Mouse (Mus musculus): Measurements from ENCODE around the gene Vmn2r43. TPM values are rescaled to one million over a fixed set of nuclear protein-coding genes. Genes with fewer than 3 reads are reported as not detected.
"Not testable (repeated sequence)": the region's sequence is repeated elsewhere in the genome, so short reads cannot be mapped to it uniquely, and the experiment has no call there.

Gene Vmn2r43
- polyA plus RNA-seq (2015; fragmentation: Nextera tagmentation; extraction: Ambion mirVana): not detected in 2 replicates

DNA sequence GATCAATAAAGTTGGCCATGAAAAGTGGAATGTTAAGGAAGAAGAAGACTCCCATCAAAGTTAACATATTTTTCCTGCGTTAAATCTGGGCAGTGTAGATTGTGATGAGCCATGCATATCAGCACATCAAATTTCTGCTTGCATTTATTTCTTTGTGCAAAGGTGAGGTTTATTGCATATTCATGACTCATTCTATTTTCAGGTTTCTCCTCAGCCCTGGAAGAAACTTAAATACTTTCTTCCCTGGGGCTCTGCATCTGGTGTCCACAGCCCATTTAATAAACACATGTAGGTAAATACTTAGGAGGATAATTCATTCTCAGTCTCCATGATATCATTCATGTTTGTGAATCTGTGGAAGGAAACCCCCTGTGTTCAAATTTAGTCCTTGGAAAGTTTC is at the start of gene Vmn2r43:
Gene Vmn2r43 (minus strand): TSS at position 101 of the 400 bp plus-strand sequence.
- H3K4me2 ChIP-seq (replicated peaks; ENCODE audit: low read depth, low read length); ATAC-seq (ENCODE audit: low FRiP score, low TSS enrichment); H3K36me3 ChIP-seq (ENCODE audit: insufficient read depth, low read length); H3K4me3 ChIP-seq (ENCODE audit: low read length); H3K9ac ChIP-seq (replicated peaks; ENCODE audit: low read length); H3K27ac ChIP-seq (ENCODE audit: low read length); H3K4me1 ChIP-seq (ENCODE audit: insufficient read depth, low read length); H3K27me3 ChIP-seq (ENCODE audit: insufficient read depth, low read length); H3K9me3 ChIP-seq (ENCODE audit: low read length): not testable (repeated sequence)
- no CpG with 5 or more reads among the region's 1 CpGs for whole genome bisulfite sequencing

DNA sequence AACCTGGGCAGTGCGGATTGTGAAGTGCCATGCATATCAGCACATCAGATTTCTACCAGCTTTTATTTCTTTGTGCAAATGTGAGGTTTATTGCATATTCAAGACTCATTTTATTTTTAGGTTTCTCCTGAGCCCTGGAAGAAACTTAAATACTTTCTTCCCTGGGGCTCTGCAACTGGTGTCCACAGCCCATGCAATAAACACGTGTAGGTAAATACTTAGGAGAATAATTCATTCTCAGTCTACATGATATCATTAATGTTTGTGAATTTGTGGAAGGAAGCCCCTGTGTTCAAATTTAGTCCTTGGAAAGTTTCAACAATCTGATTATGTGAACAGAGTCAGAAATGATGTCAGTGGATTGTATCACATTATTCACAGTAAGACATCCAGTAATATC is 60.2 kb downstream of the Vmn2r43 start, which contains the start of gene Vmn2r42:
Gene Vmn2r42 (minus strand): TSS at position 101 of the 400 bp plus-strand sequence.
- not testable (repeated sequence) for H3K9me3 ChIP-seq (ENCODE audit: low read length); H3K36me3 ChIP-seq (ENCODE audit: insufficient read depth, low read length); H3K4me3 ChIP-seq (ENCODE audit: low read length); H3K9ac ChIP-seq (replicated peaks; ENCODE audit: low read length); H3K27ac ChIP-seq (ENCODE audit: low read length); H3K4me1 ChIP-seq (ENCODE audit: insufficient read depth, low read length); H3K4me2 ChIP-seq (replicated peaks; ENCODE audit: low read depth, low read length); ATAC-seq (ENCODE audit: low FRiP score, low TSS enrichment); H3K27me3 ChIP-seq (ENCODE audit: insufficient read depth, low read length)
- WGBS: no CpG with 5 or more reads among the region's 2 CpGs

Other genes with a start within 250 kb of the Vmn2r43 start
- gene Vmn2r41, start 98.9 kb downstream of the Vmn2r43 start, polyA plus RNA-seq (2015; fragmentation: Nextera tagmentation; extraction: Ambion mirVana): not detected in 2 replicates
- not detected in 2 replicates for gene Vmn2r42, start 60.3 kb downstream of the Vmn2r43 start, polyA plus RNA-seq (2015; fragmentation: Nextera tagmentation; extraction: Ambion mirVana)
- not detected in 2 replicates for gene Vmn2r44, start 122.7 kb upstream of the Vmn2r43 start, polyA plus RNA-seq (2015; fragmentation: Nextera tagmentation; extraction: Ambion mirVana)
- not detected in 2 replicates for gene Vmn2r45, start 228.5 kb upstream of the Vmn2r43 start, polyA plus RNA-seq (2015; fragmentation: Nextera tagmentation; extraction: Ambion mirVana)